Mouse (Mus musculus): ENCODE data around the gene Dab2ip.
A peak's percentile ranks its signal among the peaks of the same experiment; 100 is the strongest.

Gene Dab2ip

DNA sequence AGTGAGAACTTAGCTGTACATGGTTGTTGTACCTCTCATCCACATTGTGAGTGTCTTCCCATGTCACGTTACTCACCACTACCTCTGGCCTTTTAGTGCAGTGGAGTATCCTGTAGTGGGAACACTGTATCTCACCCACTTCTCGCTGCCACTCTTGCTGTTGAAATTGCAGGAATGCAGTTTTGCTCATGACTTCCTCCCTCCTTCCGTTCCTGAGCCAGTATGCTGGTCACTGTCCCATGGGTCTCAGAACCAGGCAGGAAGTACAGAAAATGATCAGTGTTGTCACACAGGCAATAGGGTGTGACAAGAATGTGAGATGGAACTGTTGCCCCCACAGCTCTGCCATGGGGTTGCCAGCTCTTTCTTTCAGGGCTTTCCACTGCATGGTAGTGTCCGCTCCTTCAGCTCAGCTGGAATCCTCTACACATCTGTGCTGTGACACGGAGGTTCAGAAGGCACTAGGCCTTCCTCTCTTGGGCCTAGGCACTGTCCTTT is 160.0 kb downstream of the Dab2ip start:
- no peak for DNase-seq (ENCODE audit: low spot score)

DNA sequence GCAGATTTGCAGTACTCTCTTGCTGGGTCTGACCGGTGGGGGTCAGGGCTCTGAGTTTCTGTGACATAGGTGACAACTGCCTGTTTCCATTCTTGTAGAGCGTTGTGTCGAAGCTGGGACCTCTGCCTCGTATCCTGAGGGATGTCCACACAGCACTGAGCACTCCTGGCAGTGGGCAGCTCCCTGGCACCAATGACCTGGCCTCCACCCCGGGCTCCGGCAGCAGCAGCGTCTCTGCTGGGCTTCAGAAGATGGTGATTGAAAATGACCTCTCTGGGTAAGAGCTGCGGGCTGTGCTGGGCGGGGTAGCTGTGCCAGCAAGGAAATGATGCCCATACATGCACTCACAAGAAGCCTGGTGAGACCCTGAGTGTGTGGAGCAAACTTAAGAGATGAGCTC is 160.6 kb downstream of the Dab2ip start:
- no peak for DNase-seq (ENCODE audit: low spot score)

DNA sequence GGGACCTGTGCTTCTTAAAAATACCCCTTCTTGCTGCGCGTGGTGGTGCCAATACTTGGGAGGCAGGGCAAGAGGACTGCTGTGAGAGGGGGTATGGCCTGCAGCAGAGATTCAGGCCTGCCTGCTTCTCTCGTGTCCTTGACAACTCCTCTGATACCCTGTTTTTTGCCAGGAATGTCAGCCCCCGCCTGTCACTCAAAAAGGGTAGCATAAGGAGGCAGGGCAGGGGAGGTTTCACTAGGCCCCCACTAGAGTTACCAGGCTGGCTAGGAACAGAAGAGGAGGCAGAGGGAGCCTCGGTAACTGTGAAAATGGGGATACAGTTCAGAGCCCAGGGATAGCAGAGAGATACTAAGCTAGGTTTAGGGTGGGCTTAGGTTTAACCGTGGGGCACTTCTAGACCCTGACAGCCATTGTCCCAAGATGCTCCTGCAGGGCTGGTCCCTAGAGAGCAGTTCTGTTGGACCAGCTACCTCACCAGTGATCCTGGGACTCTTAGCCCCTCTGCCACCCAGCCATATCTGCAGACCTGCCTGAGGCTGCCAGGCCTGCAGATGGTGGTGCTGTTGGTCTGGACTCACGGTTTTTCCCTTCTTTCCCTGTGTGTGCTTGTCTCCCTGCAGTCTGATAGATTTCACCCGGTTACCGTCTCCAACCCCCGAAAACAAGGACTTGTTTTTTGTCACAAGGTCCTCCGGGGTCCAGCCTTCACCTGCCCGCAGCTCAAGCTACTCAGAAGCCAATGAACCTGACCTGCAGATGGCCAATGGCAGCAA is 161.4 kb downstream of the Dab2ip start:
- DNase-seq (ENCODE audit: low spot score) = no peak

DNA sequence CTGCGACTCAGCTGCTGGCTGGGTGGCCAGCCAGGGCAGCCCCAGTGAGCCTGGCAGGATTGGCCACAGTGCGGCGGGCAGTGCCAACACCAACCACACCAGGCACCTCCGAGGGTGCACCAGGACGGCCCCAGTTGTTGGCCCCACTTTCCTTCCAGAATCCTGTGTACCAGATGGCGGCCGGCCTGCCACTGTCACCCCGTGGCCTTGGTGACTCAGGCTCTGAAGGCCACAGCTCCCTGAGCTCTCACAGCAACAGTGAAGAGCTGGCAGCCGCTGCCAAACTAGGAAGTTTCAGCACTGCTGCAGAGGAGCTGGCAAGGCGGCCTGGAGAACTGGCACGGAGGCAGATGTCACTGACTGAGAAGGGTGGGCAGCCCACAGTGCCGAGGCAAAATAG is 162.0 kb downstream of the Dab2ip start:
- no peak for DNase-seq (ENCODE audit: low spot score)

DNA sequence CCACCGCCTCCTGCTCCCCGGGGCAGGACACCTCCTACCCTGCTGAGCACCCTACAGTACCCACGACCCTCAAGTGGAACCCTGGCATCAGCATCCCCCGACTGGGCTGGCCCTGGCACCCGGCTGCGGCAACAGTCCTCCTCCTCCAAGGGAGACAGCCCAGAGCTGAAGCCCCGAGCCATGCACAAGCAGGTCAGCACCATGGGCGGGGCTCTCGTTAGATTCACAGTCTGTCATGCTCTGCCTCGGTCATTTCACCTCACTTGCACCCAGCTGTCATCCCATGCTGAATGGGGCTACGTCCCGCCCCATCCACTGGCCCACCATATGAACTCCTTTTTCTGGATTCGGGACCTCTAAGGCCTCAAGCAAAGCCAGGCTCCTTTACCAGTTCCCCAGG is 162.5 kb downstream of the Dab2ip start:
- no peak for DNase-seq (ENCODE audit: low spot score)

DNA sequence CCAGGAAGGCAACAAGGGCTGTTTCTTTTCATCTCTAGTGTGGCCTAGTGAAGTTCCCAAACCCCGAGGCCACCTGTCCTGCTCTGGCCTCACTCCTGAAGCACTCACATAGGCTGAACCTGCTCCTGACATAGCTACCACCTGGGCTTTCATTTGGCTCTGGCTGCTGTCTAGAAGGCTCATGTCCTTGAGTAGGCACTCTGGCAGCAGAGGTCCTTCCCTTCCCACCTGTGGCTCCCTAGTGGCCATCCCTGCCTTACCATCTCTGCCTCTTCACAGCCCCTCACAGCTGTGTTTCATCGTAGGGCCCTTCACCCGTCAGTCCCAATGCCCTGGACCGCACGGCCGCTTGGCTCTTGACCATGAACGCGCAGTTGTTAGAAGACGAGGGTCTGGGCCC is 162.9 kb downstream of the Dab2ip start:
- DNase-seq (ENCODE audit: low spot score) = no peak

DNA sequence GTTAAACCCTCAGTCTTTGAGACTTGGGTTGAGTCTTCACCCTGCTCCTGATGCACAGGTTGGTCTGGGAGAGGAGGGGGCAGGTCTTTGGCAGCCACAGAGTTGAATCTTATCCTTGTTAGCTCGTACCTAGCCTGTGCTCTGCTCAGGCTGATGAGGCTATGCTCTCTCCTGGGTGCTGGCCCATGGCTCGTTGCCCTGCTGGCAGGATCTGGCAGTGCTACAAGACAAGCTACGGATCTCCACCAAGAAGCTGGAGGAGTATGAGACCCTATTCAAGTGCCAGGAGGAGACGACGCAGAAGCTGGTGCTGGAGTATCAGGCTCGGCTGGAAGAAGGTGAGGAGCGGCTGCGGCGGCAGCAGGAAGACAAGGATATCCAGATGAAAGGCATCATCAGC is 164.8 kb downstream of the Dab2ip start:
- no peak for DNase-seq (ENCODE audit: low spot score)

DNA sequence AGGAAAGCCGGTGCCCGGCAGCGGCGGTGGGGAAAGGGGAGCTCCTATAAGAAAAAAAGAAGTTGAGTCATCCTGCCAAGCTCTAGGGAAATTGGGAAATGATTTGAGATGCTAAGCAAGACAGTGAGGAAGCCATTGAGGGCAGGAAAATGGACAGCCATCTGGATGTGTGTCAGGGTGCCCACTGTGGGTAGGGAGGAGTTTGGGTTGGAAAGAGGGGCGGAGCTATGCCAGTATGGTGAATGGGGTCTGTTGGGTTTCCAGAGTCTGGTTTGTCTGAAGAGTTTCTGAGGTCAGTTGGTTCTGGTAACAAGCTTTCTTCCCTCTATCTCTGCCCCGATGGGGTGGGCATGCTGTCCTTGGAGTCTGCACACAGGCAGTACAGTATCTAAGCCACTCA is 165.2 kb downstream of the Dab2ip start:
- DNase-seq (ENCODE audit: low spot score) = no peak

DNA sequence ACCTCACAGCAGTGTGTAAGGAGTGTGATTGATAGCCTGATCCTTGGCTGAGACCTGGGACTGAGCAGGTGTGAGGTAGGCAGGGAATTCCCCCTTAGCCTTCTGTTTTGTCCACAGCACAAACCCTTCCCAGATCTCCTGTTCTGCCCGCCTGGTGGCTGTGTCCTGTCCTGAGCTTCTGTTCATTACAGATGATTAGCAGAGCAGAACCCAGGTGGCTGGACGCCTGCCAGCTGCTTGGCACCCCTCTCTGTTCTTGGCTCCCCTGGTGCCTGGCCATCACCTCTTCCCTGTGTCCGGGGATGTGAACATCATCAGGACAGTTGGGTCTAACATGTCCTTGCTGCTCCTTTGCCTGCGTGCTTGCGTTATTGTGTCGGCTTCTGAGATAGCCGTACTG is 165.6 kb downstream of the Dab2ip start:
- DNase-seq (ENCODE audit: low spot score) = no peak

DNA sequence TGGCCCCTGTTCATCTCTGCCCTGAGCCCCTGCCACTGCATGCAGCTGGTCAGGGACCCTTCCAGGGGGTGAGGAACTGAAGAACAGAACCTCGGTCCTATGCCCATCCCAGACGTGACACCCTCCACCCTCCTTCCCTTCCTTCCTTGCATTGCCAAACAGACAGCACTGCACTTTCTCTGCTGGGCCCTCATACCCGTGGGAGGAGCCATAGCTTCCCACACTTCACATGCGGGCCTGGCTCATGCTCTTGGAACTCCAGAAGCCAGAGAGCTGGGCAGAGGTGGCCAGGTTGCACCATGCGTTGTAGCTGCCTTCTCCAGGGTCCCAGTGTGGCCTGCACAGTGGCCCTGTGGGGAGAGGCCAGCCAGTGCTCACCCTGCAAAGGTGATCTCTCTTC is 170.6 kb downstream of the Dab2ip start:
- no peak for DNase-seq (ENCODE audit: low spot score)

DNA sequence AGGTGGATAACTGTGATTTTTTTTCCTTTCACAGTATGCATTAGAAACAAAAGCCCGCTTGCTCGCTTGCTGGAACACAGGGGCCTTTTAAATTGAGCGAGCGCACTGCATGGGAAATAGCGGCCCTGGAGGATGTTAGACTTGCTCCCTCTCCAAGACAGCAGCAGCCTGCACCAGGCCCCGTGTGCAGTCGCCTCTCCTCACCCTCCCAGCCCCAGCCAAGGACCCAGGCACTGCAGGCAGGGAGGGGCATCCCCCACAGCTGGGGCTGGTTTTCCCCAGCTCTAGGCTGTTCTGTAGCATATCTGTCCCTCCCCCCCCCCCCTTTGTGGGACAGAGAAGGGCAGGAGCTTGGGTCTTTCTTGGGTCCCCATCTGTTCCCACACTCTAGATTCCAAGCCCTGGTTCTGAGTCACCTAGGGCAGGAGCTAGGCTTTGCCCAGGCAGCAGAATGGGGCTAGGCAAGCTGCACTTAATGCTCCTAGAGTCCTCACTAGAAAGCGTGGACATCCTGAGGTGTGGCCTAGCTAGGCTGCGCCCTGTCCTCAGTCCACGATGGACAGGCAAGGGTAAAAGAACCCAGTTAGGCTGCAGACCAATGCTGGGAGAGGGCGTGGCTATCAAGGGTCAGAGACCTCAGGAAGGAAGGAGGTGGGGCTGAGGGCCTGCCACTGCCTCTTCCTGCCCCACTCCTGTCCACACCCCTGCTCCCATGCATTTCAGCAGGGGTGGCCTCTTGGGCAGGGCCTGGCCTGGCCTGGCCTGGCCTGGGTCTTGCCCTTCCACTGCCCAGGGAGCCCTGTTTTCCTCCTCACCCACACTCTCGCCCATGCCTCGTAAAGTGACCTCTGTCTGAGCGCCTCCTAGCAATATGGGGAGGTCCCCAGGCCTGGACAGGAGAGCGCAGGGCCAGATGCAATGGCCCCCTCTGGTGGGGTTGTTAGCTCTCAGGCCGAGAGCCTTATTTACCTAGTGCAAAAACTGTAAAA is 171.3 kb downstream of the Dab2ip start:
- peak; percentile 40 for DNase-seq (ENCODE audit: low spot score)

DNA sequence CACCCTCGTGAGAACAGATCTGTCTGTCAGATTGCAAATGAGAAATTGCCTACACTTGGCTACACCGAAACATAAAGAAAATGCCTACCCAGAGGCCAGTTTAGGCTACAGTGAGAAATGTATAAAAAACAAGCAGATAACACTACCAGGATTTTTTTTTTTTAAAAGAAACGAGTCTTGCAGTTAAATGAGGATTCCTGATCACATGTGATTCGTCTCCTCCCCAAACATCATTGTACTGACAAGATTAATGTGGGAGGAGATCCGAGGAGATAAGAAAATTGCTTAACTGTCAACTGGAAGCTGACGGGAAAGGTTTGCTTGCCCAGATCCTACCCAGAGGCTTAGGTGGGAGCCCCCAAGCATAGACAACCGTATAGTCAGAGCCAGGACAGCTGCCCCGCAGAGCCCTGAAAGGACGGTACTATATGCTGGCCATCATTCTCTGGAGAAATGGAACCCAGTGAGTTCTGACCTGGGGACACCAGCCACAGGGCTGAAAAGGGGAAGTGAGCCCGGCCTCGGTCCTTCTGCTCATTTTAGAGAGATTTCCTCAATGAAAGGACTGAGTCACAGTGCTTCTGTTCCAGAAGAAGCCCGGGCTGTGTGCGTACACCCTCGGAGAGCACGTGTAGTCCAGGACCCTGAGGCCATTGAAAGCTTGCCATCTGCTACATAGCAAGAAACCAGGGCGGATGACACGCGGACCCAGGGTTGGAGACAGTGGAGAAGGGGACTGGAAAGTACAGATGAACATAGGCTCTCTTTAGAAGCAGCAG is 173.8 kb downstream of the Dab2ip start:
- no peak for DNase-seq (ENCODE audit: low spot score)

DNA sequence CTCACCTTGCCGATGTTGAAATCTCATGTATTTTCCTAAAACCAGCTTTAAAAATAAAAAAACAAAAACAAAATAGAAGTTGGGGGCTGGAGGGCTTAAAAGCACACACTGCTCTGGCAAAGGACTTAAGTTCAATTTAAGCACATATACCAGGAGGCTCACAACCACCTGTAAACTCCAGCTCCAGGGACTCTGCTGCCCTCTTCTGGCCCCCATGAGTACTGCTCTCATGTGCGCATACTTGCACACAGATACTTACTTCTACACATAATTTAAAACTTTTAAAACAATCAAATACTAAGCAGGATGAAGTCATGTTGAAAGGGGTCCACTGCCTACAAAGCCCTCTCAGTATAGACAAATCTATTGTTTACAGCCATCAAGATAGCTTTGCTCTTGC is 176.9 kb downstream of the Dab2ip start:
- no peak for DNase-seq (ENCODE audit: low spot score)

DNA sequence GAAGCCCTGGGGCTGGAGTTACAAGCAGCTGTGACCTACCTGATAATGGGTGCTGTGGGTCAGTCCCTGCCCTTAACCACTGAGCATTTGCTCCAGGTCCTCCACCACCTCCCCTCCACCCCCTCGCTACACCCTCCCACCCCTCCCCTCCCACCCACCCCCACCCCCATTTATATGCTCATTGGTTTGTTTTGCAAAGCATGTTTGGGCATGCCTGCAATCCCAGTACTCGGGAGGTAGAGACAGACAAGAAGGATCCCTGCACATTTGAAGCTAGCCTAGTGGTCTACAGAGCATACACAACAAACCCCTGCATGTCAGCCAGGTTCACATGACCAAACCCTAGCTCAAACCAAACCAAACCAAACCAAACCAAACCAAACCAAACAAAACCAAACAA is 178.0 kb downstream of the Dab2ip start:
- no peak for DNase-seq (ENCODE audit: low spot score)

DNA sequence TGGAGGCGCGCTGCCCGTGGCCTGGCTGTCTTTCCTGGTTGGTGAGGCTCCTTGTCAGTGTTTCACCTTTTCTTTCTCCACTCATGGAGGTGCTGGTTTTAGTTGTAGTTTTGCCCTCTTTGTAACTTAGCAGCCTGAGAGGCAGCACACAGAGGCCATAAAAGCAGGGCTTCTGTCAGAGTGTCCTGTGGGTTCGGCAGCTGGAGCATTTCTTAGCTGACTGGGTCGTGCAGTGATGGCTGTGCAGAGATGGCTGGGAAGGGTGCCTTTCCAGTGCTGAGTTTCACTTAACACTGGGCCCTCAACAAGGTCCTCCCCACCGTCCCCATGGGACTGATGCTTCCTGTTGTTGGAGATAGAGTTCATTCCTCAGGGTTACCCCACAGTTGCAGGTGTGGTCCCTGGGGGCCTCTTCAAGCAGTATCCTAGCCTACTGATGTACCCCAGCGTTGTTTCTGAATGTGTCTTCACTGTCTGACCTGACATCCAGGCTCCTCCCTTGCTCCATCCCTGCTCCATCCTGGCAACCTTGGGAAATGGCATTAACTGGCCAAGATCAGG is 179.5 kb downstream of the Dab2ip start:
- no peak for DNase-seq (ENCODE audit: low spot score)

DNA sequence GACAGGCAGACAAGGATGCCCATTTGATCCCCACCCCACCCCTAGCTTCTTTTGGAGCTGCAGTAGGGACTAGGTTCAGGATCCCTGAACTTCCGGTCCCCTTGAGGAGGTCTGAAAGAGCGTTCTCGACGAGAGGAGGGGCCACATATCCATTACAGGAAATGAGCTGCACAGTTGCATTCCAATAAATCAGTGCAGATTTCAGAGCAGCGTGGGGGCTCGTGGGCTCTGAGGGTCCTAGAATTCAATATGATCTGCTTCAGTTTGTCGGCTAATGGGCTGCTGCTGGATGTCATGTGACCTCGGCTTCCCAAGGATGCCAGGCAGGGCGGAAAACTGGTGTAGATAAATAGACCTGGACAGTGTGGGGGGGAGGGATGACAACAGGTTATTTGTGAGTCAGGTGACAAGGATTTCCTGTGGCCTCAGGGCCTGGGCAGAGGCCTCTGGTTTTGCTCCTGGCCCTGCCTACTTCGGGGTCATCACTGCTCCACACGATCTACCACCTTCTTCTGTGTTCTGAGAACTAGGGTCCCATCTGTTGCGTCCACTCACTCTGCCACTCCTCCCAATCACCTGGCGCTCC is 181.7 kb downstream of the Dab2ip start:
- DNase-seq (ENCODE audit: low spot score) = no peak

DNA sequence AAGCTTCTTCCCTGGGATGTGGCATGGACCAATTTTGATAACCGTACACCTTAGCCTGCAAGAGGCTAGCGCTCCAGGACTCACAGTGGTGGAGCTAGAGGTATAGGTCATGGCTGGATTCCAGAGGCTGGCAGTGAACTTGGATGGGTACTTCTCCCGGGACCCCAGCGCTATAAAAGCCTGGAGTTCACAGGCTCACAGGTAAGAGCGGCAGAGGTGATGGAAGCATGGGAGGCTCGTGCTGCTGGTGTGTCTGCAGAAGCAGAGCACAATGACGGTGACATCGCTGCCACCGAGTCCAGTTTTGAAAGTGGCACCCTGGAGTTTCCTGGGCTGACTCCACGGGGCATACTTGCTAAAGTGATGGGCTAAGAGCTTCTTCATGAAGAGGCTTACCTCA is 187.8 kb downstream of the Dab2ip start:
- DNase-seq (ENCODE audit: low spot score) = no peak

DNA sequence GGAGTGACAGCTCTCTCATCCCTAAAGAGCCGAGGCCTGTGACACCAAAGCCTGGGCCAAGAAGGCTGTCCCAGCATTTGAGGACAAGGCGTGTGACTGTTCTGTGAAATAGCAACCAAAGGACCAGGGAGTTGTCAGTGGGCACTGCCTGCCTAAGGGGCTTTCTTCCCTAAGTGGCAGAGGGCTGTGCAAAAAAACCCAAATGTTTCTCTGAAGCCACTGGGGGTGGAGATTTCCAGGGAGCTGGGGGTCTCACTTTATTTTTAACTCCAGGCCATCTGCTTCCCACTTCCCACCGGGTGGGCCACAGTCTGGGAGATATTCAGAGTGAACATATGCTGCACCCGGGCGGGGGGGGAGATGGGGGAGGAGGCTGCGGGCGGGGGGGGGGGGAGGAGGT is 188.6 kb downstream of the Dab2ip start:
- peak; percentile 47 for DNase-seq (ENCODE audit: low spot score)

DNA sequence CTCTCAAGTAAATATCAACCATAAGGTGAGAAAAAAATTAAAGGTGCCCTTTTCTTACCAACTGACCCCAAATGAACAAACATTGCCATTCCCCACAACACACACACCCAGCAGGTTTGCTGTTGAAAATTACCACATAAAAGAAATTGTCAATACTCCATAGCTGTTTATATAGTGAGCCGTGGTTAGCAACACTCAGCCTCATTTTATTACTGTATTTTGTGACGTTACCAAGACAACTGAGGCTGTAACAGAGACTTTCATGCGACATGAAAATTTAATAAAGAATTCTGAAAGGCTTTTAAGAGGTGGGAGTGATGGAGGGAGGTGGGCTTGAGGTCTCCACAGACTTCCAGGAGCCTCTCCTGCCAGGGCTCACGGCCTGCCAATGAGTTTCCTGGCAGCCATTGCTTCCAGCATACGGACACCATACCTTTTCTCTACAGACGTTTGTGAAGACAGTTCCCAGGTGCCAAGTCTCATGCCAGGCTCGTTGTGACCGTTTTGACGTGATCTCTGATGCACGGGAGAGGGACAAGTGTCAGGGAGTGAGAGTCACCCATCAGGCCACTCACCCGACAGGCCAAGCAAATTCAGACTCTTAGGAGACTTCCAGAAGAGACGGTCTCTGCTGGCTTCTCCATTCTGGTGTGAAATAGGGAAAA is 189.4 kb downstream of the Dab2ip start:
- DNase-seq (ENCODE audit: low spot score) = no peak

DNA sequence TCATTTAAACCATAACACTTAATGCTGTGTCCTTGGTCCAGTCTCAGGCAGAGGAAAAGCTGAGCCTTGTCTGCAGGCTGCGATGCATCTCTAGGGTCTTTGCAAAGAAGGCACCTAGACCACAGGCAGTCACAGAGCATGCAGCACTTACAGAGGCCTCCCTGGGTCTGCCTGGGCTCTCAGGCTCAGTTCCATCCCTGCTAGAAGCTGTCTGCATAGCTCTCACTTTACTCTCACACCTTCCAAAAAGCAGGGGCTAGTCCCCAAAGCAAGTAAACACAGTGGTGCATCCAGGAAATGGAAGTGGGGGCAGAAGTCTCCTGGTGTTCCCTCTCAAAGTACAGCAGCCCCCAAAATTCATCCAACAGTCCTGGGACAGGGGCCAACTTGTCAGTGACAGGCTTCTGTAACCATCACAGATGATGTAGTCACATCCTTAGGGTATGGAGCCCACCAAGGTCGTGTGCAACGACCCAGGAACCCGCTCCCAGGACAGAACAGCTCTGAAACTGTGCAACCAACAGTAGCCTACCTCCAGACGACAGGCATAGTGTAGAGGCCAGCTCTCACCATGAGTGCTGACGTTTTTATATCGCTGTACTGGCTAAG is 192.6 kb downstream of the Dab2ip start:
- DNase-seq (ENCODE audit: low spot score) = no peak

Measured in retina, embryonic 14.5 days (tissue).